Mouse (Mus musculus): ENCODE measurements around the gene Cbfa2t3.

Cbfa2t3 gene

GRCm38 (mm10) chr8:122666827-122667226 lies 32.1 kb downstream of the Cbfa2t3 start:
- in situ Hi-C loops (cut with MboI, MseI): no loop called here

- in situ Hi-C loops (cut with MboI, MseI): no loop called here
Observed at GRCm38 (mm10) chr8:122666338-122666764, 32.6 kb downstream of the Cbfa2t3 start.

GRCm38 (mm10) chr8:122665667-122666316 lies 33.1 kb downstream of the Cbfa2t3 start:
- in situ Hi-C loops (cut with MboI, MseI): no loop called here

- in situ Hi-C loops (cut with MboI, MseI): no loop called here
Observed at GRCm38 (mm10) chr8:122665221-122665620, 33.7 kb downstream of the Cbfa2t3 start.

- in situ Hi-C loops (cut with MboI, MseI): no loop called here
Observed at GRCm38 (mm10) chr8:122663670-122664069, 35.2 kb downstream of the Cbfa2t3 start.

GRCm38 (mm10) chr8:122663106-122663505 lies 35.8 kb downstream of the Cbfa2t3 start:
- in situ Hi-C loops (cut with MboI, MseI): no loop called here

- in situ Hi-C loops (cut with MboI, MseI): no loop called here
Observed at GRCm38 (mm10) chr8:122661894-122662293, 37.0 kb downstream of the Cbfa2t3 start.

GRCm38 (mm10) chr8:122661138-122661537 lies 37.8 kb downstream of the Cbfa2t3 start:
- in situ Hi-C loops (cut with MboI, MseI): no loop called here

GRCm38 (mm10) chr8:122660022-122660421 lies 38.9 kb downstream of the Cbfa2t3 start:
- in situ Hi-C loops (cut with MboI, MseI): no loop called here

GRCm38 (mm10) chr8:122658807-122659160 lies 40.1 kb downstream of the Cbfa2t3 start:
- in situ Hi-C loops (cut with MboI, MseI): no loop called here

- in situ Hi-C loops (cut with MboI, MseI): no loop called here
Observed at GRCm38 (mm10) chr8:122658149-122658806, 40.6 kb downstream of the Cbfa2t3 start.

GRCm38 (mm10) chr8:122656056-122656999 lies 42.6 kb downstream of the Cbfa2t3 start:
- in situ Hi-C loops (cut with MboI, MseI): no loop called here

GRCm38 (mm10) chr8:122654768-122655167 lies 44.1 kb downstream of the Cbfa2t3 start:
- in situ Hi-C loops (cut with MboI, MseI): no loop called here

GRCm38 (mm10) chr8:122652643-122653042 lies 46.3 kb downstream of the Cbfa2t3 start:
- in situ Hi-C loops (cut with MboI, MseI): no loop called here

- in situ Hi-C loops (cut with MboI, MseI): no loop called here
Observed at GRCm38 (mm10) chr8:122651326-122651921, 47.5 kb downstream of the Cbfa2t3 start.

- in situ Hi-C loops (cut with MboI, MseI): loop anchor here (25.0 kb wide), 1 partner anchor 1336 kb away; no protein-coding TSS in a partner anchor
Observed at GRCm38 (mm10) chr8:122648192-122648970, 50.5 kb downstream of the Cbfa2t3 start.

GRCm38 (mm10) chr8:122646337-122646736 lies 52.6 kb downstream of the Cbfa2t3 start:
- in situ Hi-C loops (cut with MboI, MseI): loop anchor here (25.0 kb wide), 1 partner anchor 1334 kb away; no protein-coding TSS in a partner anchor

- in situ Hi-C loops (cut with MboI, MseI): loop anchor here (25.0 kb wide), 1 partner anchor 1332 kb away; no protein-coding TSS in a partner anchor
Observed at GRCm38 (mm10) chr8:122644175-122644954, 54.5 kb downstream of the Cbfa2t3 start.

- in situ Hi-C loops (cut with MboI, MseI): loop anchor here (25.0 kb wide), 1 partner anchor 1330 kb away; no protein-coding TSS in a partner anchor
Observed at GRCm38 (mm10) chr8:122642071-122642470, 56.8 kb downstream of the Cbfa2t3 start.

- in situ Hi-C loops (cut with MboI, MseI): loop anchor here (25.0 kb wide), 1 partner anchor 1329 kb away; no protein-coding TSS in a partner anchor
Observed at GRCm38 (mm10) chr8:122641406-122641805, 57.5 kb downstream of the Cbfa2t3 start.
